Mouse (Mus musculus): ENCODE measurements around the gene Crtc3.

DNA sequence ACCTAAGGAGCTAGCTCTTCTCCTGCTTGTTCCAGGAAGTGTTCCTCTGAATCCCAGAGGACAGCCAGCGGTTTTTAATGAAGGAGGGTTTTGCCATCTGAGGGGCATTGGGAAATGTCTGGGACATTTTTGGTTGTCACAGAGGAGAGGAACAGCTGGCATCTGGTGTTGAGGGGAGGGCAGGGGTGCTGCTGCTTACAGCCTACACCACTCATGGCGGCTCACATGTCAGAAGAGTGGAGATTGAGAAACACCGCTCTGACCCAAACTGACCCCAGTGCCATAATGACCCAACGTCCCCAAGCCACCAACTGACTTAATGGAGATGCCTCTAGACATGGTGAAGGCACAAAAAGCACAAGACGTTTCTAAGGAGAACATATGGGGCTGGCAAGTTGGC lies 126.7 kb downstream of the Crtc3 start:
- TF ChIP-seq HCFC1 (IDR thresholded peaks at IDR 0.05; ENCODE audit: borderline replicate concordance, insufficient read depth, low read length) (no peak), ZC3H11A (IDR thresholded peaks at IDR 0.05; ENCODE audit: borderline replicate concordance, low read depth, low read length) (no peak), MAFK (IDR thresholded peaks at IDR 0.05; ENCODE audit: insufficient read depth, low read depth, low read length) (no peak), CHD2 (IDR thresholded peaks at IDR 0.05; ENCODE audit: low read depth, low read length) (no peak)

Measured in ES-E14 (cell line).